Mouse (Mus musculus): ENCODE measurements around the gene St3gal5.

Gene St3gal5

DNA sequence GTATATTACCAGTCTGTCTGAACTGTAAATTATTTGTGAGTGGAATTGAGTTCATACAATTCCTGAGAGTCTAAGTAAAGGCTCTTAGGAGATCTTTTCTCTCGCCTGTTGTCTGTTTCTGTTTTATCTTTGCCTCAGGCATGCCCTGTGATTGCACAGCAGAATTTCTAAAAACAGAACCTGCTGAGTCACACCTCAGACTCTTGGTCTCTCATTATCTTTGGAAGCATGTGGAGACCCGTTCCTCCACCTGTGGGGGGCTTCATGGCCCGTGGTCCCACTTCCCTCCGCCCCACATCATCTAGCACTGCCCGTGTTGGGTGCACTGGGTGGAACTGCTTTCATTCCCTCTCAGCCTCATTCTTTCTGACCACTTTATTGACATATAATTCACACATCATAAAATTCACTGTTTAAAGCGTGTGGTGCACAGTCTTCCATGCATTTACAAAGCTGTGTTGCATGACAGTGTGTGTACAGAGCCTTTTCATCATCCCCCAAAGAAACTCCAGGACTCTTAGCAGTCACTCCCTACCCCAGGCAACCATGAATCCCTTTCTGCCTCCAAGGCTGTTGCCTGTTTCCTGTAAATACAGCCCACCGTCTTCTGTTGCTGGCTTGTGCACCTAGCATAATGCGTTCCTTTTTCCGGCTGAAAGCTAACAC lies 37.6 kb downstream of the St3gal5 start:
- no peak for DNase-seq

DNA sequence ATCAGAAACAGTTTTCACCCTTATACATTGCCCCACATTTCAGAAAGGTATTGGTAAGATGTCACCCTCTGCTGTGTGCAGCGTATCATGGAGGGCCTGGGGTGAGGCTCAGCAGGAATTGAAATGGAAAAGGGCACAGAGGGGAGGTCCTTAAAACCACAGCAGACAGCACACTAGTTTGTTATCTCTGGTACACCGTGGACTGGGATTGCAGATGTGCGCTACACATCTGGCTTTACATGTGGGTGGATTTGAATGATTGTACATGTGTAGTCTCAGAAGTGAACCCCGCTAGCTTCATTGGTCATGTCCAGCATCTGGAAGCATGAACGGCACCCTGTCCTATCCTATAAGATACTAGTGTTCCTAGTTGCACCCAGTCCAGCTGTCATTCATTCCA lies 38.6 kb downstream of the St3gal5 start:
- no peak for DNase-seq

DNA sequence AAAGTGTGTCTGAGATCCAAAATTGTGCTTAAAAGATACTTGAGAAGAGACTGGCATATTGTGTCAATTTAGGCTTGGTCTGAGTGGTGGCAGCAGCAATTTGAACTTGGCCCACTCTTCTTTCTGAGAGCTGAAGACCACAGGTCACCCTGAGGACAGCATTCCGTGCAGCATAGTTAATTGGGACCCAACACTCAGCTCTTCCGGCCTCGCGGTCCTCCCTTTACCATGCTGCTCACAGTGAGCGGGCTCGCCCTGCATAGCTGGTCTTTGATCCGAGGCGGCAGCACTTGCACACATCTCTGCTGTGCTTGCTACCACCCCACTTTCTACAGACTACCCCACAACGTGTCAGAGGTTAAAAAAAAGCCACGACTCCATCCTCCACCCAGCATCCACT lies 39.2 kb downstream of the St3gal5 start:
- DNase-seq: no peak

DNA sequence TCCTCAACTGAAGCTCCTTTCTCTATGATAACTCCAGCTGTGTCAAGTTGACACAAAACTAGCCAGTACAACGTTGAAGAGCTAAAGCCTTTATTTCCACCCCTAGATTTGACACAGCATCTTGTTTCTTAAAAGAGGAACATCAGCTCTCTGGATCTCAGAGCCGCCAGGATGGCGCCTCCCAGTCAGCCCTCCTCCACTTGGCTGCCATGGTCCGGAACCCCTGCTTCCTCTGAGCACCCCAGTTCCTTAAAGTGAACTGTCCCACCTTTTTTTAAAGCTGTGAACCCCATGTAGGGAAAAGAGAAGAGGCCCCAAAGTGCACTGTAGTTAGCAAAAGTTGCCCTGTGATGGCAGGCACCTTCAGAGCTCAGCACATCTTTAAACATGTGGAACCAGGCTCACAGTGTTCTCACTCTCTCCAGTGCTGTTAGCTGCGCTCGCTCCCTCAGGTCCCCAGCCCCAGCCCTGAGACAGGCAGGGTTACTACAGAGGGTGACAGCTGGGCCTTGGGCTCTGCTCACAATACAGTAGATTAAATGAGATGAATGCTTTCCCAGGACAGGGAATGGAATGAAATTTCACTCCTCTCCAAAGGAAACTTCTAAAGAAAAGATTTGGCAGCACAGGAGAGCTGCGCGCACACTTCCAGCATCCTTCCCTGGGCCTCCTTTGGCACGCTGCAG lies 42.3 kb downstream of the St3gal5 start:
- DNase-seq: no peak

DNA sequence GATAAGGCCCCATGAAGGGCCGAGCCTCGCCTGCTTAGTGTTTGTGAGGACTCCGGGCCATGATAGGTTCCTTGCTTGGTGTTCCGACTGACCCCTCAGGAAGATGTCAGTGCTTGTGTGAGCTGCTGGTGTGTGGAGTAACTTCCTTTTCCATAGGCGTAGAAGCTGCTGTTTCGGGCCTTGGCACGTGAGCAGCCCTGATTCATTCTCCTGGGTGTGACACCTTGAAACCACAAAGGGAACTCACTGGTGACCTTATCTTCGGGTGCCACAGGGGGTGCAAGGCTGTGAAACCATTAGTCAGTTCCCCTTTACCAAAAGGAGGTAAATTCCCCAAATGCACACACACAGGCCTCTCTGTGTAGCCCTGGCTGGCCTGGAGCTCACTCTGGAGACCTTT lies 43.0 kb downstream of the St3gal5 start:
- no peak for DNase-seq

DNA sequence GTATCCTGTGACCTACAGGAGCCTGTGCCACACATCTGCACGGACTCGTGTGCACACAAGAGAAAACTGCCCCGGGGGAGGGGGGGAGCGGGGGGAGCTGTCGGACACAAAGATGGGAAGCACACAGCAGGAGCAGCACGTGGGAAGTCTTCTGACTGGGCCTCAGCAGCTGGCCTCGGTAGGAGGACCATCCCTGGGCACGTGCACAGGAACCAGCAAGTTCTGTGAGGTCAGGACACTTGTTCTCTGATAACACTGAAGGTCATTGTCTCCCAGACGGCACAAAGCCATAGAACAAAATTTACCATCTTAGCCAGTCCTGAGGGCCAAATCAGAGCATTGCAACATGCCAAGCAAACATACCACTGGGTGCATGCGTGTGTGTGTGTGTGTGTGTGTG lies 43.8 kb downstream of the St3gal5 start:
- no peak for DNase-seq

DNA sequence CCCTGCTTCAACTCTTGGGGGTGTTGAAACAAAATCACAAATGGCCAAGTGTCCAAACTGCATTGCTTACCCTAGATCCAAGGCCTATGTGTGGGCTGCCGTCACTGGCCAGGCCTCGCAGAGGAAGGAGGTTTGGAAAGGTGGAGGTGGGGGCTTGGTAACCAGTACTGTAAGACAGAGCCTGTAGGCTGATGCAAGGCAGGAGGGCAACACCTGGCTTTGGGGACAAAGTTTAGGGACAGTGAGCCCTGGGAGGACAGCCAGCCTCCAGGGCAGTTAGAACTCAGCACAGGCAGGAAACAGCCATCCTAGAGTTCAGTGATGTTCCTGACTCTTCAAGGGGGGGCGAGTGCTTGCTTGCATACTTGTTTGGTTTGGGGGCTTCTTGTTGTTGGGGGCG lies 45.2 kb downstream of the St3gal5 start:
- no peak for DNase-seq

DNA sequence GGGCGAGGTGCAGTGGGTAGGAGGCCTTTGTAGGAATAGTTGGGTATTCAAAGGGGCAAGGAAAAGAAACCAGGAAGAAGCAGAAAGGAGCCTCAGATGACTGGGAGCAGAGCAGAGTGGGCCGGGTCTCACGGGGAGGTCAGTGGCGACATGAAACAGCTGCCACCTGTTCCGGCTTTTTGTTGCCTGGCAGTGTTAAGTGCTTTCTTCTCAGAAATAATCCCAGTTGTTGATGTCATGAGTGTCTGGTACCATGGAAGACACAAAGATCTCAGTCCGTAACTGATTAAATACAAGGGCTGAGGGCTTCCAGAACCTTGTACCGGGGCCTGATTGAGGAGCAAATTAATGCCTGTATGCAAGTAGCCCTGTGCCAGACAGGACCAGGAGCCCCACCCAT lies 47.0 kb downstream of the St3gal5 start:
- no peak for DNase-seq

DNA sequence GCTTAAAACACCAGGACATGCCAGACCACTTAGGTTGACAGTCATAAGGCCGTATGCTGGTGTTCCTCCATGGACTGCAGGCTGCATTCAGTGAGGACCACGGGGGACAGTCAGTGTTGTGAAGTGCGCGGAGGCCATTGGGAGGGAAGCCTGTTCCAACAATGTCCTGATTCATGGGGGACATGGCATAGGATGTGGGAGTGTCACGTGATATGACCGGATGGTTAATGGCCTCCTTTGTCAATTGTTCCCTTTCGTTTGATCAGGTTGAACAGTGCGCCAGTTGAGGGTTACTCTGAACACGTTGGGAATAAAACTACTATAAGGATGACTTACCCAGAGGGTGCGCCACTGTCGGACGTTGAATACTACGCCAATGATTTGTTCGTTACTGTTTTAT lies 49.4 kb downstream of the St3gal5 start:
- DNase-seq: no peak

DNA sequence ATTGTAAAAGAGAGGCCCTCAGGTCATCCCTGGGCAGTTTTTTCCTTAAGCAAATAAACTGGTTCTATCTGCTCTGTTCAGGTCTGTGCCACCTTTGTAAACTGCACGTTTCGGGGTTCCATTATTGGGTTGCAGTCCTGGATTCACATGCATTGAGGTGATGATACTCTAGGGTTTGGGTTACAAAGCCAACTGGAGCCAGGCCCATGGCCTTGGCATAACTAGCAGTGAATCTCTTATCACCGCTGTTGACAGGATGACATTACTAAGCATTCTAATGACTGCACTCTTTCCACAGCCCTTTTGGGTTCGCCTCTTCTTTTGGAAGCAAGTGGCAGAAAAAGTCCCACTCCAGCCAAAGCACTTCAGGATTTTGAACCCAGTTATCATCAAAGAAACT lies 51.3 kb downstream of the St3gal5 start:
- DNase-seq: no peak

DNA sequence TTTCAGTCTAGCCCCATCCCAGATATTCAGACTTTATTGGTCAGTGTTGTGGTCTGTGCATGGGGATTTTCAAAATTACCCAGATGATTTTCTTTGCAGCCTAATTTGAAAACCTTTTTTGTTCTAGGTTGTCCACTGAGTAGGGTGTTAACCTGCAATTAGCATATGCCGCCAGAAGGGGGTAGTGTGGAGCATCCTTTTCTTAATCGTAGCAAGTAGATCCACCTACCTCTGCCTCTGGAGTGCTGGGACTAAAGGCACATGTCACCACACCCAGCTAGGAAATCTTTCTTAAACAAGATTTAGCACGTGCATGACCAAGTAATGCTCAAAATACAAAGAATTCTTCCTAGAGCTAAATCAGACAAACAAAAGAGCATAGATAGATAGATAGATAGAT lies 52.4 kb downstream of the St3gal5 start:
- DNase-seq: no peak

DNA sequence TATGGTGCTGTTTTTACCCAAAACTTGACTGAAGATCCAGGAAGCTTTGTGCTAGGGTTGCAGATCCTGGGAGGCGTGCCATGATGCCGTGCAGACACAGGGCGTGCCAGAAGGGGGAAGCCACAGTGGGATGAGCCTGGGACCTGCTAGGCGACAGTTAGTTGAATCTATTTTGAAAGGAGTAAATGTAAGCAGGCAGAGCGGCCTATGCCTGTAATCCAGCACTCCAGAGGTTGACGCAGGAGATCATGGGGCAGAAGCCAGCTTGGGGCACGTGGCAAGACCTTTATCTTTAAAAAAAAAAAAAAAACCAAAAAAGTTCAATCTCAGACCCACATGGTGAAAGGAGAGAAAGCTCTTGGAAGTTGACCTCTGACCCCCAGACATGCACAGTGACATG lies 55.3 kb downstream of the St3gal5 start:
- DNase-seq: no peak

DNA sequence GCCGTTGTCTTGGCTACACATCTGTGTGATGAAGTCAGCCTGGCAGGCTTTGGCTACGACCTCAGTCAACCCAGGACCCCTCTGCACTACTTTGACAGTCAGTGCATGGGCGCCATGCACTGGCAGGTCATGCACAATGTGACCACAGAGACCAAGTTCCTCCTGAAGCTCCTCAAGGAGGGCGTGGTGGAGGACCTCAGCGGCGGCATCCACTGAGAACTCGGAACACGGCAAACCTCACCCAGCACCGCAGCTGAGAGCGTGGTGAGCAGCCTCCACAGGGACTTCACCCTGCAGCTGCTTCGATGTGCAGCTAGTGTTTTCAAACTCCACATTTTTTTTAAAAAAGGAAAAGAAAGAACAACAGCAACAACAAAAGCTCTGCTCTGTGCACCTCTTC lies 56.1 kb downstream of the St3gal5 start:
- no peak for DNase-seq

DNA sequence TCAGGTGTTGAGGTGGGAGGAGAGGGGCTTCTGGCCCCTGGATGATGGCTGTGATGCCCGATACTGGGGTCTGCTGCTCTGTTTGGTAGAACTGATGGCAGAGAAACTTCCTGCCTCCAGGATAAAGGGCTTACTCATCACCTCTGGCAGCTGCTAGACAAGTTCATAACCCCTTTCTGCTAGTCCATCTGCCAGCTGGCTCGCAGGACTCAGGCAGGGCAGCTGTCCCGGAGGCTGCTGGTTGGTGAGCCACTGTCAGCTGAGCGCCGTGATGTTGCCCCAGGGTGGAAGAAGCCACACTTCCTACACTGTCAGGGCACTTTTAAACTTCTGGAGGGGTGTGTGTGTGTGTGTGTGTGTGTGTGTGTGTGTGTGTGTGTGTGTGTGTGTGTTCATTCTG lies 56.6 kb downstream of the St3gal5 start:
- DNase-seq: peak; percentile 15

DNA sequence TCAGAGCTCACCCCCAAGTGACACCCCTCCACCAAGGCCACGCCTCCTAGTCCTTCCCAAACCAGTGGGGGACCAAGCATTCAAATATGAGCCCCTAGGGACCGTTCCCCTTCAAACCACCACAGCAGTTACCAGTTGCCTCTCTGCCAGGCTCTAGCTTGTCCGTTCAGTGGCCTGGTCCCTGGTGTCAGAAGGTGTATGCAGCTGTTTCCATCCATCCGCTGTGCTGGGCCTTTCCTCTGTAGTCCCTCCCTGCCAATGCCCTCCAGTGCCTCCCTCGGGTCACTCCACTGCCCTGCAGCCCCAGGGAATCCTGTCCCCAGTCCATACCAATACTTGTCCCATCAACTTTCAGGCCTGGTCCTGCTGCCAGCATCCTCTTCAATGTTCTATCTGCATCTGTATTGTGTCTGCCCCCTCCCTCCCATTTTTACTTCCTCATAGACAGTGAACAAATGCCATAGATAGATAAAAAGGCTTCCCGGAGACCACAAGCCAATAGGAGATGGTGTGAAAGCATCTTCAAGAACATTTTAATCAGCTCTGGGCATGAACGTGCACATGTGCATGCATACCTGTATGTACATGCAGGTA lies 57.6 kb downstream of the St3gal5 start:
- no peak for DNase-seq

DNA sequence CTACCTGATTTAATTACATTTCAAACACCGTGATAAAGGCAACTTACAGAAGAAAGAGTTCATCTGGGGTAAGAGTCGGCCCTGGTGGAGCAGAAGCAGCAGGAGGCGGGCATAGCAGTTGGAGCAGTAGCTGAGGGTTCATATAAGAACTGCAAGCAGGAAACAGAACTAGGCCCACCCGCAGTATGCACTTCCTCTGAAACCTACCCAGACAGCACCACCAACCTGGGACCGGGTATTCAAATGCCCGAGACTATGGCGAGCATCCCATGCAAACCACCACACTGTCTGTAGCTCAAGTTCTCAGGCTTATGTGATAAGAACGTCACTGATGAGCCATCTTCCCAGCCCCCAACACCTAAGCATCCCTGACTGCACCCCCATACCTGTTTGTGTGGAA lies 58.3 kb downstream of the St3gal5 start:
- no peak for DNase-seq

DNA sequence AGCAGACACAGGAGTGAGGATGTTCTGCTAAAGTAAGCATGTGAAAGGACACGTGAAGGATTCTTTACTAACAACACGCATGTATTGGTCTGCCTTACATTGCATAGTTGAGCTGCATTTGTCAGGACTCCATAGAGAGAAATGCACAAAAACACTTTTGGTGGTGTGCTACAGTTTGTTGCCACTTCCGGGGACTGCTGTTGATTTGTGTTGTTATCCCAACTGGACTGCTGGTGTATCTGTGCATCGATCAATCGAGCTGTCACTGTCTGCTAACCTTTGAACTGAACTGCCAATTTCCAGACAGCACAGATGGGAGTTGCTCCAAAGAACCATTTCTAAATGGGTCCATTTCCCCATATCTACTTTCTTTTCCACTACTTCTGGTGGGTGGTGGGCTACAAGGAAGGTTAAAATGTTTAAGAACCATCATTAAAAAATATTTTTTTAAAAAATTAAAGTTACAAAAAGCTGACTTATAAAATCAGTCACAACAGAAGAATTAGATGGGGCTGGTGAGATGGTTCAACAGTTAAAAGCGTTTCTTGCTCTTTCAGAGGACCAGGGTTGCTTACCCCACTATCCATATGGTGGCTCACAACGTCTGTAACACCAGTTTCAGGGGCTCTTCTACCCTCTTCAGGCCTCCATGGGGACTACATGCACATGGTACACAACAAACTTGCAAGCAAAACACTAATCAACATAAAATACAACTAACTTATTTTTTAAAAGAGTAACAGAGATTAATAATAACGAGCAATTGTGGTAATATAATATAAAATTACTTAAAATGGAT lies 61.8 kb downstream of the St3gal5 start:
- no peak for DNase-seq

DNA sequence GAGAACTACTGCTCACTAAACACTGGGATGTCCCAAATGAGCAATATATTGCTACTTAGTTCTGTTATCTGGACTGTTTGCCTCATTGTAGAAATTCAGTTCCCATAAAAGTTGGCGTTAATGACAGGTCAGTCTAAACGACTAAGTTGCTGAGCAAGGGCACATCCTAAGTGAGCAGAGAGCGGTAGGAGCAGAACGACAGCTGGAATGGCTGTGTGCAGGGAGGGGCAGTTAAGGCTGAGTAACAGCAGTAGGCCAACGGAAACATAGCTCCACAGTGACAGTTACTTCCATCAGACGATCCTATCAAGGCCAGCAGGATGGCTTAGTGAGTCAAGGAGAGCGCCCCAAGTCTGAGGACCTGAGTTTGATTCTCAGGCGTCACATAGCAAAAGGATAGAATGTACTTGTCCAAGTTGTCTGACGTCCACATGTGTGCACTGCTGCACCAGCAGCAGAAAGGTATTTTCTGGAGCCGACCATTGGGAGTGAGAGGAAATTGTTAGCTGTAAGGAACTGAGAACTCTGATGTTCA lies 62.5 kb downstream of the St3gal5 start:
- DNase-seq: no peak

DNA sequence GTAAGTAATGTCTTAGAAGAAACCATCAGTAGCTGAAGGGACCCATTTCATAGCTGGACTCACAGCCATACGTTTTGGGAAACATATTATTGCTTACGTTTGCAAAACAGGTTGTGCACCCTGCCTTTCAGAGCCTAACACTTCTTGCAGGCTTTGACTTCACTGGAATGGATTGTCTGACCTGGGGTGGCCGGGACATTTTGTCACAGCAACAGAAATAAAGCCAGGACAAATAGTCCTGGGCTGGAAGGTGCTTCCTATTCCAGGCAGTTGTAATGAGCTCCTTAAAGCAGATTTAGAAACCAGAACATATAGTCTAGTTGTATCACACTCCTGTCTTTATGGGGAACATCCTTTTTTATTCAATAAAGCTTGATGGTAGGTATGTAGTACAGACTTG lies 63.6 kb downstream of the St3gal5 start:
- DNase-seq: no peak

DNA sequence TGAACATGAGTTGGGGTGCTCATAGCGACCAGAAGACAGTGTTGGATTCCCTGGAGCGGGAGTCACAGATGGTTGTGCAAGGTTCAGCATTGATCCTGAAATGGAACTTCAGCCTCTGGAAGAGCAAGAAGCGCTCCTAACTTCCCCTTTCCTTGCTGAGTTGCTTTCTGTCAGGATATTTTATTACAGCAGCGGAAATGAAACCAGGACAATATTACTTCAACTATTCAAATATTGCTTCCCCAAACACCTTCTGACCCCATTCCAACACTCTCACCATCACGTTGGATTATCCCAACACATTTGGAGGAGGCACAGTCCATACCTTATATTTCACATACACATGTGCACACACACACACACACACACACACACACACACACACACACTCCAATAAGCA lies 64.4 kb downstream of the St3gal5 start:
- DNase-seq: no peak

DNA sequence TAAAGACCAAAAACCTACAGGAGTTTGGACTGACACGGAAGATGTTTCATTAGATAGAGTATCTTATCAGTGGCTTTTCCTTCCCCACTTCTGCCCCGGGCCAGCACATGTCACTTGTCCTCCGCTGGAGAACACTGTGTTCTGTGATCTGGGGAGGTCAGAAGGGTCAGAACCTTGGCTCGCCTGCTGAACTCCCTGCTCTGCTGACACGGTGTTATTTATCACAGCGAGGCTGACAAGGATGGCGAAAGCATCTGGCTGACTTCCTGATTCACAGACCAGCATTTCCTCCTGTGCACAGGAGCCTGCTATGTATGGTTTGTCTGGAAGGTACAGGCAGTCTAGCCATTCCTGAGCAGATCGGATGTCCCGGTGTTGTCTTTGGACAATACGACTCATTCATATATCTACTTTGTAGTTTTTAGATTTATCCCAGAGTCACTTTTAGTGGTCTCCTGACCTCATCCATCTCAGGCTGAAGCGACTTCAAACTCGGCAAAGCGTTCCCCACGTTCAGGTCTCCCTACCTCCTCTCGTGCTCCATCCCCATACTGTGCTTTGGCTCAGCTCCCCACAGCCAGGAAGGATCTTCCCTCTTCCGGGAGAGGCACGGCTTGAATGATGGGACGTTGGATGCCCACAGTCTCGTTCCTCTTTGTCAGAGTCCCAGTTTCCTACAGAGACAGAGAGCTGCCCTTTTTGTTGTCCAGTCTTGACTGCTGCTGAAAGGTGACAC lies 64.9 kb downstream of the St3gal5 start:
- DNase-seq: peak; percentile 80

DNA sequence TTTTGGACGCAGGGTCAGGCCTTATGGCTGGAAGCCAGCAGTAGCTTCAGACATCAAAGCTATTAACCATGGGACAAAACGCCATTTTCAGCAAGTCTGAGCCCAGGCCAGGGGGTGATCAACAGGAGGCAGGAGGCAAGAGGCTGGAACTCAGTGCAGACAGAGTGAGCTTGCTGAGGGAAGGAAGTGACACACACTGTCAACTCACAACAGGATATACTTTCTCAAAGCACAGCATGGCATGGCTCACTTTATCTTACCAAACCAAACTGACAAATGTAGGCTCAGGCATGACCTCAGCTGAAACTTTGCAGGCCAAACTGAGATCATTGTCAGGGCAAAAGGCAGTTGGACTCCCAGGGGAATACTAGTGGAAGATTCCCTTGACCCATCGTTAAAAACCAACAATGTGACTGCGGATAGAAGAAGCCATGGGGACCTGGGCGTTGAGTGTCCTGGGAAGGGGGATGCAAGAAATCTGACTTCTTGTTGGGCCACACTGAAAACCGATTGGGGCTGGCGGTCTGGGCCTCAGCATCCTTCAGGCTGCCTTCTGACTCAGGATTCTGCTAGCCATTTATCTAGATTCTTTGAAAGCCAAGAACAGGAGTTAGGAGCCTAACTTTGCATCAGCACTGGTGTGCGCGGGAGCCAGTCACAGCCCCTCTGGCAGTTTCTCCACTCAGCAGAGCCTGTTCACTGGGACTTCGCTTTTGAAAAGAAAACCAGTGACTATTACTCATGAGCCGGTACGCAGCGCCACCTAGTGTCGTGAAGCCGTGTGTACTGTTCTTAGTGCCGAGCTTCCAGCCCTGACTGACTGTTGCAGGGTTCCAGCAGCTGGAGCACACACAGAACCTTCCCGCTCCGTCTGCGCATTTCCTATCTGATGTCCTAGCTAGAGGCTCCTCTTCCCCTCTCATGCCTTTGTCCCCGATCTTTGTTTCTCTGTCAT lies 67.2 kb downstream of the St3gal5 start:
- DNase-seq: peak; percentile 71
